Mouse (Mus musculus): ENCODE measurements around the gene Hist1h2ao. TPM values are rescaled to one million over a fixed set of nuclear protein-coding genes. Genes with fewer than 3 reads are reported as not detected.

Hist1h2ao gene
- polyA plus RNA-seq (2017; shearing (Covaris generic)): 3.7 TPM

GRCm38 (mm10) chr13:21810073-21810472, at the start of gene Hist1h2ao, which contains the start of gene Hist1h2bq:
Hist1h2ao (plus strand) TSS chr13:21810465.
Hist1h2bq (minus strand) TSS chr13:21810197.

GRCm38 (mm10) chr13:21779767-21780731, 30.2 kb upstream of the Hist1h2ao start, which contains the start of gene Hist1h1b:
Hist1h1b (minus strand) TSS chr13:21780625.

GRCm38 (mm10) chr13:21783255-21783617, 27.0 kb upstream of the Hist1h2ao start, which contains the start of gene Hist1h3i:
Hist1h3i (minus strand) TSS chr13:21783370.

GRCm38 (mm10) chr13:21786899-21787629, 23.2 kb upstream of the Hist1h2ao start, which contains the start of the genes Hist1h2an and Hist1h2bp:
Hist1h2an (minus strand) TSS chr13:21787218.
Hist1h2bp (plus strand) TSS chr13:21787461.

GRCm38 (mm10) chr13:21811539-21811938, 1.3 kb downstream of the Hist1h2ao start, which contains the start of gene Hist1h4m:
Hist1h4m (plus strand) TSS chr13:21811746.

GRCm38 (mm10) chr13:21831418-21832394, 21.4 kb downstream of the Hist1h2ao start, which contains the start of gene Hist1h4n:
Hist1h4n (minus strand) TSS chr13:21832196.

GRCm38 (mm10) chr13:21833461-21833860, 23.2 kb downstream of the Hist1h2ao start, which contains the start of the genes Hist1h2ap and Hist1h2br:
Hist1h2ap (minus strand) TSS chr13:21833507.
Hist1h2br (plus strand) TSS chr13:21833743.

Other genes with a start within 250 kb of the Hist1h2ao start
- gene Olfr1364, start 228.7 kb upstream of the Hist1h2ao start, polyA plus RNA-seq (2017; shearing (Covaris generic)): not detected
- gene Olfr1362, start 196.4 kb upstream of the Hist1h2ao start, polyA plus RNA-seq (2017; shearing (Covaris generic)): not detected
- not detected for gene Olfr11, start 167.9 kb upstream of the Hist1h2ao start, polyA plus RNA-seq (2017; shearing (Covaris generic))
- not detected for gene Olfr1361, start 147.1 kb upstream of the Hist1h2ao start, polyA plus RNA-seq (2017; shearing (Covaris generic))
- gene Olfr1360, start 133.1 kb upstream of the Hist1h2ao start, polyA plus RNA-seq (2017; shearing (Covaris generic)): not detected
- gene Olfr1359, start 112.4 kb upstream of the Hist1h2ao start, polyA plus RNA-seq (2017; shearing (Covaris generic)): not detected
- gene Hist1h2bl, start 94.3 kb upstream of the Hist1h2ao start, polyA plus RNA-seq (2017; shearing (Covaris generic)): not detected
- gene Hist1h2ai, start 94.0 kb upstream of the Hist1h2ao start, polyA plus RNA-seq (2017; shearing (Covaris generic)): not detected
- not detected for gene Hist1h3h, start 92.8 kb upstream of the Hist1h2ao start, polyA plus RNA-seq (2017; shearing (Covaris generic))
- not detected for gene Hist1h2bm, start 88.4 kb upstream of the Hist1h2ao start, polyA plus RNA-seq (2017; shearing (Covaris generic))
- not detected for gene Hist1h4j, start 75.4 kb upstream of the Hist1h2ao start, polyA plus RNA-seq (2017; shearing (Covaris generic))
- not detected for gene Hist1h4k, start 60.0 kb upstream of the Hist1h2ao start, polyA plus RNA-seq (2017; shearing (Covaris generic))
- not detected for gene Hist1h2ak, start 56.6 kb upstream of the Hist1h2ao start, polyA plus RNA-seq (2017; shearing (Covaris generic))
- gene Hist1h2bn, start 56.3 kb upstream of the Hist1h2ao start, polyA plus RNA-seq (2017; shearing (Covaris generic)): 1.1 TPM
- gene Hist1h1b, start 29.8 kb upstream of the Hist1h2ao start, polyA plus RNA-seq (2017; shearing (Covaris generic)): 0.70 TPM
- 2.5 TPM for gene Hist1h3i, start 27.1 kb upstream of the Hist1h2ao start, polyA plus RNA-seq (2017; shearing (Covaris generic))
- not detected for gene Hist1h2an, start 23.2 kb upstream of the Hist1h2ao start, polyA plus RNA-seq (2017; shearing (Covaris generic))
- not detected for gene Hist1h2bp, start 23.0 kb upstream of the Hist1h2ao start, polyA plus RNA-seq (2017; shearing (Covaris generic))
- 4.2 TPM for gene Hist1h2bq, start 268 bp upstream of the Hist1h2ao start, polyA plus RNA-seq (2017; shearing (Covaris generic))
- gene Hist1h4m, start 1.3 kb downstream of the Hist1h2ao start, polyA plus RNA-seq (2017; shearing (Covaris generic)): 31.4 TPM
- 21.6 TPM for gene Hist1h4n, start 21.7 kb downstream of the Hist1h2ao start, polyA plus RNA-seq (2017; shearing (Covaris generic))
- 37.5 TPM for gene Hist1h2ap, start 23.0 kb downstream of the Hist1h2ao start, polyA plus RNA-seq (2017; shearing (Covaris generic))
- 3.9 TPM for gene Hist1h2br, start 23.3 kb downstream of the Hist1h2ao start, polyA plus RNA-seq (2017; shearing (Covaris generic))
- 0.39 TPM for gene Zfp184, start 134.6 kb downstream of the Hist1h2ao start, polyA plus RNA-seq (2017; shearing (Covaris generic))
- gene Pom121l2, start 170.7 kb downstream of the Hist1h2ao start, polyA plus RNA-seq (2017; shearing (Covaris generic)): not detected
- gene Prss16, start 199.3 kb downstream of the Hist1h2ao start, polyA plus RNA-seq (2017; shearing (Covaris generic)): 1.3 TPM
- 6.2 TPM for gene Hist1h2ah, start 225.1 kb downstream of the Hist1h2ao start, polyA plus RNA-seq (2017; shearing (Covaris generic))
- gene Hist1h2bk, start 225.4 kb downstream of the Hist1h2ao start, polyA plus RNA-seq (2017; shearing (Covaris generic)): not detected
- 12.0 TPM for gene Hist1h4i, start 230.9 kb downstream of the Hist1h2ao start, polyA plus RNA-seq (2017; shearing (Covaris generic))
- 2.9 TPM for gene Hist1h2ag, start 232.5 kb downstream of the Hist1h2ao start, polyA plus RNA-seq (2017; shearing (Covaris generic))
- not detected for gene Hist1h2bj, start 232.7 kb downstream of the Hist1h2ao start, polyA plus RNA-seq (2017; shearing (Covaris generic))

Data from effector memory CD4-positive, alpha-beta T cell, adult 5 months (primary cell).